Mouse (Mus musculus) spleen, adult 12 weeks (tissue): ENCODE measurements around the gene Trp53i13.

ENCODE experiments used
- DNase-seq: peaks from one replicate; pipeline ENCODE4 v3.0.0; 2022; ENCODE audit warnings: low spot score

The Trp53i13 gene

GRCm38 (mm10) chr11:77462283-77463100, 53.3 kb downstream of the Trp53i13 start, which contains the start of gene Coro6:
TSS of gene Coro6 (plus strand) at chr11:77462411.
- no peak for DNase-seq

GRCm38 (mm10) chr11:77461856-77462255, 53.9 kb downstream of the Trp53i13 start:
- DNase-seq = no peak
